Mouse (Mus musculus): ENCODE measurements around the gene Rsg1. TPM values are rescaled to one million over a fixed set of nuclear protein-coding genes. Genes with fewer than 3 reads are reported as not detected.

Rsg1 gene
- total RNA-seq, 2 experiments from 2014 or later: 1.5 to 1.7 TPM

DNA sequence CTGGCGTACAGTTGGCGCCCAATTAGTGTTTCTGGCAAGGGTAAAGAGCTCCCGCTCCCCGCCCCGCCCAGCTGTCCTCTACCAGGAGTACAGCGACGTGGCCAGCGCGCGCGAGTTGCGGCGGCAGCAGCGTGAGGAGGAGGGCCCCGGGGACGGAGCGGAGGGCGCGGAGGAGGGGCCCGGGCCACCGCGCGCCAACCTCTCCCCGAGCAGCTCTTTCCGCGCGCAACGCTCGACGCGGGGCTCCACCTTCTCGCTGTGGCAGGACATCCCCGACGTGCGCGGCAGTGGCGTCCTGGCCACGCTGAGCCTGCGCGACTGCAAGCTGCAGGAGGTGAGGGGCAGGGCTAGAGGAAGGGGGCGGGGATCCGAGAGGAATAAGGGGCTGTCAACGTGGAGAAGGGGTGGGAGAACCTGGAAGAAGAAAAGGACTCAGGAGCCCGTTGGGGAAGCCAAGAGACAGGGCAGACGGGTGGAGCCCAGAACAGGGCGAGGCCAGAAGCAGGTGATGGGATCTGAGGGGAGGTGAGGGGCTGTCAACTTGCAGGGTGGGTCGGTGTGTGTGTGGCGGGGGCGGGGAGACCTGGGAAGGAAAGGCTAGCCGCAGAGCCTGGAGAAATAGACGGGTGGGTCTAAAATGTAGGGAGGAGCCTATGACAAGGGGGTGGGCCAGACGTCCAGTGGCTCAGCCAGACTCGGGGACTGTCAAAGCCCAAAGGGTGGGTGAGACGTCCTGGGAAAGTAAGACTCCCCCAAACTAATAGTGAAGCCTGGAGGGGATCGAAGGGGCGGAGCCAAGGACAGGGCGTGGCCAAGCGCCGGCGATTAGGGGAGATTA lies 34.2 kb downstream of the Rsg1 start:
- DNase-seq: peak; percentile 62

DNA sequence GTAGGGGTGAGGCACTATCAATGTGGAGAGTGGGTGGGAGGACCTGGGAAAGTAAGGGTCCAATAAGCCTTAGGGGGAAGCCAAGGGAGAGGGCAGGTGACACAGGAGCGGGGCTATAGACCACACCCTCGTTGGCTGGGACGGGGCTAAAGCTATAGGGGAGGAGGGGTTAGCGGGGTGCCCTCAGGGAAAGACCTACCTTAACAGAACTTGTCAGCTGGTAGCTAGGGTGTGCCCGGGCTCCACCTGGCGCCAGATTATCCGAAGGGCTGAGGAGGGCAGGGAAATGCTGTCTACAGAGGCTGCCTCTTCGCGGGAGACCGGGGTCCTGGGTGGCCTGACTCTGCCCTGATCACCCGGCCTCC lies 34.8 kb downstream of the Rsg1 start:
- DNase-seq: peak; percentile 11

DNA sequence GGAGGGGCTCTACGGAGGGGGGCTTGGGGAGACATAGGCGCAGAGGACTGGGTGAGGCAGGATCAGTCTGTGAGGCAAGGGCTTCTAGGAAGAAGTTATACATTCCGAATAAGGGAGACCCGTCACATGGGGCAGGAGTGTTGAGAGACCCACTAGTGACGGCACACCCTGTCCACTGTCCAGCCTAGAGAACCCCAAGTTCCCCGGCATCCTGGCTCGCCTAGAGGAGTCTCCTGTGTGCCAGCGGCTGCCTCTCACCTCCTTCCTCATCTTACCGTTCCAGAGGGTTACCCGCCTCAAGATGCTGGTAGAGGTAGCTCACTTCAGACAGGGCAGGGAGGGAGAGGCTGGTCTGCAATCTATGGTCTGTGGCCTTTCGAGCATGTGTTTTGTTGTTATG lies 35.6 kb downstream of the Rsg1 start:
- no peak for DNase-seq

DNA sequence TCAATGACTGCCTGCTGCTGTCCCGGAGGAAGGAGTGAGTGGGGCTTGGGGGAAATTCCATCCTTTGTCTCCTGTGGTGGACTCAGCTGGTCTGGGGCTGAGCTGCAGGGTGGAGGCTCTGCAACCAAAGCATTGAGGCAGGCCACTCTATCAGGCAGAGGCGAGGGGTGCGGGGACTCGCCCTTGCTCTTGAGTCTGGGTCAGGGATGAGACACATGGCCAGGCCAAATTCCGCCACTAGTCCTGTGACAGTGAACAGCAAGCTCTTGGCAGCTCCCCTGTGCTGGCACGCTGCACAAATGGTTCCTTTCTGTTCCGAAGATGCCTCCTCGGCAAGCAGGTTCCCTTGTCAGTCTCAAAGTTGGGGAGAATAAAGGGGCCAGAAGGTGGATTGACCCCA lies 37.3 kb downstream of the Rsg1 start:
- no peak for DNase-seq

DNA sequence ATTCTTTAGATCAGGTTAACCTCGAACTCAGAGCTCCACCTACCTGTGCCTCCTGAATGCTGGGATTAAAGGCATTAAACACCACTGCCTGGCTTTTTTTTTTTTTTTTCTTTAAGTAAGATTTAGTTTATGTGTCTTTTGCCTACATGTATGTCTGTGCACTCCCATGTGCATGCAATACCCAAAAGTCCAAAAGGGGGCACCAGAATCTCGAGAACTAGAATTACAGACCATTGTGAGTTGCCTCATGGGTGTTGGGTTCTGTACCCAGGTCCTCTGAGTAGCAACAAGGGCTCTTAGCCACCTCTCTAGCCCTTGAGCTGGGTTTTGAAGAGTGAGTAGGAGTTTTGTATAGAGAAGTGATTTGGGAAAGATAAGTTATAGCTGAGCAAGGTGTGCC lies 38.9 kb downstream of the Rsg1 start:
- DNase-seq: no peak

DNA sequence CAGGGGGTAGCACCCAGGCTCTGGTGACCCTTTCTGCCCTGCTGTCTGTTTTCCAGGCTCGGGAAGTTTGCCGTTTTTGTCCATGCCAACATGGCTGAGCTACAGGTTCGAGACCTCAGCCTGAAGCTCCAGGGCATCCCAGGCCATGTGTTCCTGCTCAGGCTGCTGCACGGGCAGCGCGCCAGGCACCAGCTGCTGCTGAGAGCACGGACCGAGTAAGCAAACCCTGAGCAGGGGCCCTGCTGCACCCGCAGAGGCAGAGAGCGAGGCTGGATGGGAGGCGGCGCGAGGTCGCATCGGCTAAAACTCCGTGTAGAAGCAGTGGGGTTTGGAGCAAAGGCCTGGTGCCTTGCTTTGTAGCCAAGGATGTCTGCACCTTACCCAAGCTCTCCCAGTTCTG lies 40.5 kb downstream of the Rsg1 start:
- peak; percentile 35 for DNase-seq

DNA sequence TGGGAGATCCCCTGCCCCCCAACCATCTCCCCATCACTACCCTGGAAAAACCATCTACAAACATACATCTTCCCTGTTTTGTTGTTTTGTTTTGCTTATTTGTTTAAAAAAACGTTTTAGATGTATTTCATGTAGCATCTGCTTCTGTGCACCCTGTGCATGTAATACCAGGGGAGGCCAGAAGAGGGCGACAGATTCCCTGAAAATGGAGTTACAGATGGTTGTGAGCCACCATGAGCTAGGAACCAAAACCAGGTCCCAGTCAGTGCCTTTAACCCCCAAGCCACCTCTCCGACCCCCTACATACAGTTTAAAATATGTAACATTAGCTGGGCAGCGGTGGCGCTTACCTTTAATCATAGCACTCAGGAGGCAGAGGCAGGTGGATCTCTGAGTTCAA lies 43.7 kb downstream of the Rsg1 start:
- DNase-seq: no peak

DNA sequence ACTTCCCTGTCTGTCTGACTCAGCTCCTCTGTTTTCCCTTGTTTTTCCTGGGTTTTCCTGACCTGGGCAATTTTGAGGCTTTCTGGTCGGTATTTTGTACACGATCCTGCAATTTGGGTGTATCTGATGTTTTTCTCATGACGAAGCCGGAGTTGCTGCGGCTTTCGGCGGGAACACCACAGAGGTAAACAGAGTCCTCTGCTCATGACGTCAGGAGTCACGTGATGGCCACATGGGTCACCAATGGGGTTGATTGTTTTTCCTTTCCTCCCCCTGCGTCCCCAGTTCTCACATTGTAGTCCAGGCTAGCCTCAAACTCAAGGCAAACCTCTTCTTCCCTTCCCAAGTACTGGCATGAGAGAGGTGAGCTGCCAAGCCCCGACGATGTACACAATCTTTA lies 45.7 kb downstream of the Rsg1 start:
- no peak for DNase-seq

DNA sequence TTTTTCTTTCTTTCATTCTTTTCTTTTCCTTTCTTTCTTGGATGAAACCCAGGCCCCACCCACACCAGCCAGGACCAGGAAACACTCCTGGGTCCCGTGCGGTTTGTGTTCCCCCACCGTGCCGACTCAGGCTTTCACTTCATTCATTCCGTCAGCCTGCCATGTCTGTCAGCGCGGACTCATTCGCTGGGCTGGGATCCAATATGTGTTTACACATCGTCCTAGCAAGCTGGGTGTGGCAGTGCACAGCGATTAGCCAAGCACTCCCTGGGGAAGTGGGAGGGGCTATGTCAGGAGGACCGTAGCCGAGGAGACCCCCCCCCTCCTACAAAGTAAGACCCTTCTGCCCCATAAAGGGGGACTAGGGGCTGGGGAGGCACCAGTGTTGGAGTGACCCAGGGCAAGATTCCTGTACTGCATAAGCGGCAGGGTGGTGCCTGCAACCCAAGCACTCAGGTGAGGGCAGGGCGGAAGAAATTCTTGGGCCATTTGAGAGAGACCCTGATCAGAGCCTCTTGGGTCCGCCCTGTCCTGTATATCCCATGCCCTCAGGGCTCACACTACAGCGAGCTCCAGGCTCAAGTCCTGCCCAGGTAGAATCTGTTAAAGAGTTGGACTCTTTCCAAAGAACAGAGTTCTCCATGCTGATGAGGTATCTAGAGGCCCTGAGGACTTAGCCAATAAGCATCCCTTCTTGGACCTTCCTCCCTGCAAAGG lies 46.4 kb downstream of the Rsg1 start:
- peak; percentile 70 for DNase-seq

DNA sequence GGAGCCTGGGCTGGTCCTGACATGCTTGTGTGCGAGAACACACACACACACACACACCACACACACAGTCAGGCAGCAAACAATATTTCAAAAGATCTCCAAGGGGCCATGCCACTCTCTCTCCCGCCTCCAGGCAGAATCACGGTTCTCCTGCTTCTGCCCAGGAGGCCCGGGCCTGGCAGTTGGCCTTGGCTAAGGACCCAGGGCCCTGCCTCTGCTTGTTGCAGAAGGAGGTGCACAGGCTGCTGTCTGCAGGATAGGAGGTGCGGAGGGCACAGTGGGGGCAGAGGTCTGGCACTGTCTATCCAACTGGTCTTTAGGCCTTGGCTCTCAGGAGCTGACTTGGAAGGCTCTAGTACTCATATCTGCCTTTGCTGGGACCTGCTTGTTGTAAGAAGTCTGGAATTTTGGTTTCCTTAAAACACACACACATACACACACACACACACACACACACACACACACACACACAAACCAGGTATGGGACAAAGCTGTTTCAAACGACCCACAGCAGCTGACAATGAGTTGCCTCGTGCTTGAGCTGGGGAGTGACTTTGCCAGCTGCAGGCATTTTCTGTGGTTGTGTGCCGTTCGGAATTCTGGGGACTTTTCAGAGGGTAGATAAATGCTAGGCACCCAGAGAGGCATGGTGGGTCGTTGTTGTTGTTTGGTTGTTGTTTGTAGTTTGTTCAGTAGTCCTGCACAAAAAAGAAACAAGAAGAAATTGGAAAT lies 49.3 kb downstream of the Rsg1 start:
- peak; percentile 56 for DNase-seq

DNA sequence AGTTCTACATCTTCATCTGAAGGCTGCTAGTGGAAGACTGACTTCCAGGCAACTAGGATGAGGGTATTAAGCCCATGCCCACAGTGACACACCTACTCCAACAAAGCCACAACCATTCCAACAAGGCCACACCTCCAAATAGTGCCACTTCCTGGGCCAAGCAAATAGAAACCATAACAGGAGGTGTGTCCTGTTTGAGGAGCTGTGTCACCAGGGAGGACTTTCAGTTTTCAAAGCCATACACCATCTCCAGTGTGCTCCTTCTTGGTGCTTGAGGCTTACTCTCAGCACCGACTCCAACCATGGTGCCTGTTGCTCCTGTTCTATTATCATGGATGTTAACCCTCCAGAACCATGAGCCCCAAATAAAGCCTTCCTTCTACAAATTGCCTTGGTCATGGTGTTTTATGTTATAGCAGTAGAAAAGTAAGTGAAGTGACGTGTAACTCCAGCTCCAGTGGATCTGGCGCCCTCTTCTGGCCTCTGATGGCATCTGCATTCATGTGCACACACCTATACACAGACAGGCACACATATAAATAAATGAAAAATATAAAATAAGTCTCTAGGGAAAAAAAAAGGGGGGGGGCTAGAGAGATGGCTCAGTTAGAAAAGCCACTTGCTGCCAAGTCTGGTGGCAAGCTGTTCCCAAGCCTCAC lies 52.4 kb downstream of the Rsg1 start:
- no peak for DNase-seq

DNA sequence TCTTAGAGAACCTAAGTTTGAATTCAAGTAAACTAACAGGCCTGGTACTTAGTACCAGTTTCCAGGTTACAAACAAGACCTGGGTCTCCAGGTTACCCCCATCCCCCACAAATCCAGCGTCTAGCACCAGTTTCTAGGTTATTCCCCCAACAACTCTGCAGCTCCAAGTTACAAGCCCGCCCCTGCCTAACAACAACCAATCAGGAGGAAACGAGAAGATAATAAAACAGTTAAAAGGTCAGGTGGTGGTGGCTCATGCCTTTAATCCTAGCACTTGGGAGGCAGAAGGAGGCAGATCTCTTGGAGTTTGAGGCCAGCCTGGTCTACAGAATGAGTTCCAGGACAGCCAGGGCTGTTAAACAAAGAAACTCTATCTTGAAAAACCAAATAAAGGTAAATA lies 53.5 kb downstream of the Rsg1 start:
- no peak for DNase-seq

DNA sequence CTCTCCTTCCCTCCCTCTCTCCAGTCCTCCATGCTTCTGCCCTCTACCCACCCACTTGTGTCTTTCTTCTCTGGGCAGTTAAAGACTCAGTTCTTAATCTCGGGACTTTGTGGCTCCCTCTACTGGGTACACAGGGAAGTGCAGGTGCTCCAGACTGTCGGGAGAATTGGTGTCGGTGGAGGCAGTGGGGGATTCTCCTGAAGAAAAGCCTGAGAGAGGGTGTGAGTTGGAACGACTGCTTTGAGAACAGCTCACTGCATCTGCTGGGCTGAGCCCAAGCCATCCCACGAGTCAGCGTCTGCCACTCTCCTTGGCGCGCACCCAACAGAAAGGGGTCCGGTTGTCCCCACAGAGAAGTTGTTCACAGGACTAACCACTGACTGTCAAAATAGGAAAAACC lies 54.1 kb downstream of the Rsg1 start:
- peak; percentile 74 for DNase-seq

DNA sequence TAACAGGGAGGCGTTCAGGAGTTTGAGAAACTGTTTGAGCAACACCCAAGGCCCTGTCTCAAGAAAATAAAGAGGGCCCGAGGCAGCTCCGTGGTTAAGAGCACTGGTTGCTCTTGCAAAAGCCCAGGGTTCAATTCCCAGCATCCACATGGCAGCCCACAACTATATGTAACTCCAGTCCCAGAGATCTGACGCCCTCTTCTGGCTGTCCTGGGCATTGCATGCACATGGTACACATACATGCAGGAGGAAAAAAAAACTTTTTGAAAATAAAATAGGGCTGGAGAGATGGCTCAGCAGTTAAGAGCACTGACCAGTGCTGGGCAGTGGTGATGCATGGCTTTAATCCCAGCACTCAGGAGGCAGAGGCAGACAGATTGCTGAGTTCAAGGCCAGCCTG lies 54.6 kb downstream of the Rsg1 start:
- DNase-seq: no peak

DNA sequence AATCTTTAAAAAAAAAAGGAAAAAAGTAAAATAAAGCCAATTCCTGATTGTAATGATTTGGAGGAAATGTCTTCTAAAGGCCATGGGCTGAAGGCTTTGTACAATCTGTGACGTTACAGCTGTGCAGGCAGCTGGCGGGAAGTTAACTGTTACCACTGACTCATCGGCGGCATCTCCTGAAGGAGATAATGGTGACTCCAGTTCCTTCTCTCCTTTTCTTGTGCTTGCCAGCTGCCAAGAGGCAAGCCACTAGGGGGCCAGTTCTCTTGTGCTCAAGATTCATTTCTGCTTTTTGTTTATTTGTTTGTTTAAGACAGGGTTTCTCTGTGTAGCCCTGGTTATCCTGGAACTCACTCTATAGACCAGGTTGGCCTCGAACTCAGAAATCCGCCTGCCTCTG lies 55.3 kb downstream of the Rsg1 start:
- DNase-seq: no peak

DNA sequence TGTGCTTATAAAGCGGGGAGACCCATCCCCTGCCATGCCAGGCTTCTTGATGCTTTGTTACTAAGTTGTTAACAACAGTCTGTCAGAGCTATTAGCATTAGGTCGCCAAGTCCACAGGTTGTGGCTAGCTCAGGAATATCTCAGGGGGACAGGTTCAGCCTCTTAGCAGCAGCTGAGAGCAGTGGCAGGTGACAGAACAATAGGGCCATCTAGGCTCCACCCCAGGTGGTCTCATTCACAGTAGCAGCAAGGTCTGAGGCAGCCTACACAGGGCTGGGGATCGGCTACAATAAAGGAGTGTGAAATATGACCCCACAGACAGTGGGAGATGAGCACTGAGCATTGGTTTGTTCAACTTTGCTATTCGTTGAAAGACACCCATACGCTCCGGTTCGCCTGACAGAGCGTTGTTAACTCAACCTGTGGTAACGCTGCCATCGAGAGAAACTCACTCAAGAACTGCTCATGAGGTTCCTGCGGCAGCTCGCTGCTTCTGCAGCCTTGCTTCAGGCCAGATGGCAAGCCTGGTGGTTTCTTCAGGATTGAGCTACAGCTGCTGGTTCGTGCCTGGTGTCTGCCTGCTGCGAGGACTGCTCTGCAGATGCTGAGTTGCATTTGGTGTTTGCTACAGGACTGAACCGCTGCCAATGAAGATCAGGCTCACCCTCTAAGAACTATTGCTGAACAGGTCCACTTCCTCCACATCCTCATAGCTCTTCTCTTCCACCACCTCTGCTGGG lies 56.6 kb downstream of the Rsg1 start:
- DNase-seq: no peak

DNA sequence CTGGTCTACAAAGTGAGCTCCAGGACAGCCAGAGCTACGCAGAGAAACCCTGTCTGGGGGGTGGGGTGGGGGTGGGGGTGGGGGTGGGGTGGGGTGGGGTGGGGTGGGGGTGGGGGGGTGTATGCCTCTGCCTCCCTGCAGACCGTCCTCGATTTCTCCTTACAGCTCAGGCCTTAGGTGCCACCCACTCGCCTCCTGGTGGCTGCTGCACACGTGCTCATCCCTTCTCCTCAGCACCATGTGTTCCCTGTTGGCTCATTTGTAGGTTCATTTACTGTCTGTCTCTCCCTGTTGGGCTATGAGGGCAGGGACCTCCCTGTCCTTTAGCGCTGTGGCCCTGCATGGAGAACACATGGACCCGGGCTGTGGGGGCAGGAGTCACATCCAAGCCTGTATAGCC lies 57.5 kb downstream of the Rsg1 start:
- DNase-seq: no peak

DNA sequence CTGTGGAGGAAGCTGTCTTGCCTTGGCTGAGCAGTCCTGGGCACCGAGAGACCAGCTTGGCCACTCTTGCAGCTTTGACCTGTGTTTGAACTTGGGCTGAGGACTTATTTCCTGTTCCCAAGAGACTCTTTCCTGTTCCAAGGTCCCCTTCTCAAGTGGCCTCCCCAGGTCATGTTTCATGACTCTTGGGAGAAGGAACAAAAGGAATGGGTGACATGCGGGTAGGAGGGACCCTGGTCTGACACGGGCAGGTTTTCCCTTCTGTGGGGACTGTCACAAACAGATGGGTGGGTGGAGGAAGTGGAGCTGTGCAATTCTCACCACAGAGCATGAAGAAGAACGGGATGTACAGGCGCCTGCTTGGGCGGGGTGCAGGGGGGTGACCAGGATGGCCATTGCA lies 58.0 kb downstream of the Rsg1 start:
- no peak for DNase-seq

DNA sequence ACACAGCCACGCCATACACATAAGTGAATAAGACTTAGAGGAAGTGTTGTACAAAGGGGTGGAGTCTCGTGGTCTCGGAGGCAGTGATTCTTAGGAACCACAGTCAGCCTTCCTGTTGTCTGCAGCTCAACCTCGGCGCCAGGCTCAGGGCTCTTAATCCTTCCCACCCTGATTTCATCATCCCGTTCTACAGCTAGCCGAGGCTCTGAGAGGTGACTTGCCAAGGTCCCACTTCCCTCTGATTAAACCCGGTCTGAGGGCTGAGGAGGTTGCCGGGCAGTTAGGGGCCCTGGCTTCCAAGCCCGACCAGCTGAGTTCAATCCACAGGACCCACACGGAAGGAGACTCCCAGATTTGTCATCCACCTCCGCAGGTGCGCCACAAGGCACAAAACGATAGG lies 59.1 kb downstream of the Rsg1 start:
- no peak for DNase-seq

DNA sequence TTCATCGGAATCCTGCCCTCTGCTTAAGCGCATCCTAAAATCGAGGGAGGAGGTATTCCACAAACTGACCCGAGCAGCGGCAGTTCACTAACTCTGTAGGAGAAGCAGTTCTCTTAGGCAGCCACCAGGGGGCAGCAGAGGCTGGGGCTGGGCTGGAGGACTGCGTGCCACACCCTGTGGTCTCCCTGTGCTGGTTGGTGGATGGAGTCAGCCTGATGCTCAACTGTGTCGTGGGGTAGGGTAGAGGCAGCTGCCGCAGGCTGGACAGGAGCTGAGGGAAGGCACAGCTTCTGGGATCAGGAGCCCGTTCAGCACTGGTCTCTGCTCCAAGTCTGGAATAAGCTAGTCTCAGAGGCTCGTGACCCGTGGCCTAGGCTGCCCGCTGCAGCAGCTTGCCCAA lies 59.5 kb downstream of the Rsg1 start:
- DNase-seq: peak; percentile 94

DNA sequence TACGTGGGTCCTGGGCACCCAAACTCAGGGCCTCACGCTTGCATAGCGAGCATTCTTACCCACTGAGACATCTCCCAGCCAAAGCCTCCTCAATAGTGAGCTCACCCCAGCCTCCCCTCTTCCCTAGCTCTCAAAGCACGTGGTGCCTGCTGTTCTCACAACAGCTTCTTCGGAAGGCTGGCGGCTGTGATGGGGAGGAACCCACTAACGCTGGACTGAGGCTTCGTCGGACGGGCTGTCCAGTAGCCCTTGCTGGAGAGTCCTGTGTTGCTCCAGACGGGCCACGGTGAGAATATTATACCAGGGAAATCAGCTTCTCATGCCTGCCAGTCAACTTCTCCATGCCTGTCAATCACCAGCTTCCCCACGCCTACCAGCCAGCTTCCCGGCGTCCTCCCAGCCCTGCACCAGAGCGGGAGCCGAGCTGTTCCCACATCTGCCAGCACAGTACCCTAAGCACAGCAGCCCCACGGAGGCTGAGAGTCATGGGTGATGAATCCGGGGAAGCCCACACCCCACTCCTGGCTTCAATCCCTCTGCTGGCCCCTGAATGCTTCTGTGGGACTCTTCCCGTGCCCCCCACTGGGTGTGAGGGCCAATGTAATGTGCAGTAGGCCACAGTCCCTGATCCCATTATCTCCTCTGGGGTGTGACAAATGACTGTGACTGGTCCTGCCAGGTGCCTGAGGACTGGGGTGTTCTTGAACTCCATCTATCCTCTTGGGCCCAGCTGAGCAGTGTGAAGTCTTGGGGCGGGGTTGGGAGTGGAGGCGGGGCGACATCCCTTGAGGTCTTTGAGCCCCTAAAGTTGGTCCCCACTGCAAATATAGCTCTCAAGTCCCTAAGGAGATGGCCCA lies 61.0 kb downstream of the Rsg1 start:
- no peak for DNase-seq

All from adrenal gland, postnatal 10 days (tissue).